Mouse (Mus musculus): ENCODE measurements around the gene Nudt7. TPM values are rescaled to one million over a fixed set of nuclear protein-coding genes. Genes with fewer than 3 reads are reported as not detected.

Nudt7 gene
- polyA plus RNA-seq, 1 experiment = 1.0 TPM

DNA sequence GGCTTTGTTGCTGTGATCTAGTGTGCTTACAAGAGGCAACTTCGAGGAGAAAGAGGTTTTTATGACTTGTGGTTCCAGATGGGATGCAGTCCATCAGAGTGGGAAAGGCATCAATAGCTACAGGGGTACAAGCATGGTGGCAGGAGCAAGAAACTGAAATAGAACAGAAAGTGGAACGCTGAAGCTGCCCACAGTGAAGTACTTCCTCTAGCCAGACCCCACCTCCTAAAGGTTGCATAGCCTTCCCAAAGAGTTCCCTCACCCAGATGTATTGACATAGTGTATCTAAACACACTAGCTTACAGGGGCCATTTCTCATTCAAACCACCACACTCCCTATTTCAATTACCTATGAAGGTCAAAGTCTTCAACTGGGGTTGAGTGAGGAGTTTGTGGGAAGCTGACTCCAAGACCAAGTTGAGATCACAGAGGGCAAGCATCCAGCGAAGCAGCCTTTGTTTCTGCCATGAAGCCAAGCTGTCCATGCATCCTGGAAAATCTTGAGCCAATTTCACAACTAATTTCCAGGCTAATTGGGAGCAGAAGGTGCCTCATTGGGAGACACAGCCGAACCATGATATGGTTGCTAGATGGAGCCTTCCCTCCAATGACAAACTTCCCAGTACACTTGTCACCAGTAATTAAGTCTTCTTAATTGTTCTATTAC lies 9.1 kb upstream of the Nudt7 start:
- no peaks in the 10 kb centered on the region for H3K36me3 ChIP-seq (ENCODE audit: control insufficient read depth, insufficient read depth, low read length)
- H3K4me3 ChIP-seq (ENCODE audit: control insufficient read depth, low read depth, low read length) = no peak overlapping the region
- TF ChIP-seq POLR2A (IDR thresholded peaks at IDR 0.05; ENCODE audit: control insufficient read depth, low read depth, low read length) = no peak
- no peak for TF ChIP-seq CTCF (IDR thresholded peaks at IDR 0.05; ENCODE audit: control insufficient read depth, insufficient read depth, insufficient replicate concordance, low read depth, low read length)
- no peaks in the 10 kb centered on the region for H3K4me1 ChIP-seq (ENCODE audit: control insufficient read depth, insufficient read depth, low read length)
- no peaks in the 10 kb centered on the region for H3K27me3 ChIP-seq (ENCODE audit: control insufficient read depth, insufficient read depth, low read length)
- no peak overlapping the region for H3K27ac ChIP-seq (ENCODE audit: control insufficient read depth, insufficient read depth, low read depth, low read length)

DNA sequence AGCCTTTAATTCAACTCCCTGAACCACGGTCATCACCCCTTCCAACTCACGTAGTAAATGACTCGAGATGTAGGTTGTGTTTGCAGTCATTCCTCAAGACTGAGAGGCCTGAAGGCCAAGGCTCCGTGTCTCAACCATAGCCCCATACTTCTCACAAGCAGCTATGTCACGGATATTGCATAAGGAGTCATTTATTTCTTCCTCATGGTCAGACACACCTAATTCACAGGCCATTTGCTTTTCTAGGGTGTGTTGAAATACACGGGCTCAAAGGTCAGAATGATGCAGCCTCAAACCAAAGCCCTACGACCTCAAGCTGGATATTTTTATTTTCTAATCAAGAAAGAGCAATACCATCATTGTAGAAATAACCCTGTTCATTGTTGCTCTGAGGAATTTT lies 2.5 kb upstream of the Nudt7 start:
- H3K27me3 ChIP-seq (ENCODE audit: control insufficient read depth, insufficient read depth, low read length) = no peaks in the 10 kb centered on the region
- H3K36me3 ChIP-seq (ENCODE audit: control insufficient read depth, insufficient read depth, low read length) = no peaks in the 10 kb centered on the region
- TF ChIP-seq CTCF (IDR thresholded peaks at IDR 0.05; ENCODE audit: control insufficient read depth, insufficient read depth, insufficient replicate concordance, low read depth, low read length) (no peak), POLR2A (IDR thresholded peaks at IDR 0.05; ENCODE audit: control insufficient read depth, low read depth, low read length) (no peak)
- no peak overlapping the region for H3K4me3 ChIP-seq (ENCODE audit: control insufficient read depth, low read depth, low read length)
- peaks cover 13% of the 10 kb centered on the region for H3K4me1 ChIP-seq (ENCODE audit: control insufficient read depth, insufficient read depth, low read length)
- no peak overlapping the region for H3K27ac ChIP-seq (ENCODE audit: control insufficient read depth, insufficient read depth, low read depth, low read length)

DNA sequence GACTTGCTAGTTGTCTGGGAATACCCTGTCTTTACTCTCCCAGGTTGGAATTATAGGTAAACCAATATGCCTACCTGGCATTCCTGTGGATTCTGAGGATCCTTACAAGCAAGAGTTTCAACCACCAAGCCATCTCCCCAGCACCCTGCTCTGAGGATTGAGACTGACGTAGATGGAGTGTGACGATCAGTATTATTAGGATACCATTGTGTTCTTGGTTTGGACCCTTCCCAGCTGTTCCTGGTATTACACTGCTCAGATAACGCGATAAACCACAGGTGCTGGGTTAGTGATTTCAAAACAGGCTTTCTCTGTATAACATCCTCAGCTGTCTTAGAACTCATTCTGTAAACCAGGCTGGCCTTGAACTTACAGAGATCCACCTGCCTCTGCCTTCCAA lies 1.9 kb upstream of the Nudt7 start:
- no peak for TF ChIP-seq POLR2A (IDR thresholded peaks at IDR 0.05; ENCODE audit: control insufficient read depth, low read depth, low read length)
- no peak for TF ChIP-seq CTCF (IDR thresholded peaks at IDR 0.05; ENCODE audit: control insufficient read depth, insufficient read depth, insufficient replicate concordance, low read depth, low read length)
- no peak overlapping the region for H3K4me3 ChIP-seq (ENCODE audit: control insufficient read depth, low read depth, low read length)

DNA sequence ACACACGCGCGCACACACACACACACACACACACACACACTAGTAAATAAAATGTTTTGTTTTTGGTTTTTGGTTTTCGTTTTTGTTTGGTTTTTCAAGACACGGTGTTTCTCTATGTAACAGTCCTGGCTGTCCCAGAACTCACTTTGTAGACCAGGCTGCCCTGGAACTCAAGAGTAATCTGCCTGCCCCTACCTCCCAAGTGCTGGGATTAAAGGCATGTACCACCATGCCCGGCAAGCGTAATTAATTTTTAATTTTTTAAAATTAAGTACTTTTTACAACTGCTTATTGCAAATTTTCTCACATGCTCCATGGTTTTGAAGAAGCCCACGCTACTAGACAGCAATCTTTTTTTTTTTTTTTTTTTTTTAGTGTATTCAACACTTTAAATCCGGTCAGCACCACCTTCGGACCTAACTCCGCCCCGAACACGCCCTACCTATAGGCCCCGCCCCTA lies 277 bp upstream of the Nudt7 start:
- H3K27ac ChIP-seq (ENCODE audit: control insufficient read depth, insufficient read depth, low read depth, low read length) = no peak overlapping the region
- TF ChIP-seq POLR2A (IDR thresholded peaks at IDR 0.05; ENCODE audit: control insufficient read depth, low read depth, low read length) = no peak
- no peak for TF ChIP-seq CTCF (IDR thresholded peaks at IDR 0.05; ENCODE audit: control insufficient read depth, insufficient read depth, insufficient replicate concordance, low read depth, low read length)
- peak overlapping the region; percentile 89 for H3K4me3 ChIP-seq (ENCODE audit: control insufficient read depth, low read depth, low read length)
- H3K36me3 ChIP-seq (ENCODE audit: control insufficient read depth, insufficient read depth, low read length) = no peaks in the 10 kb centered on the region
- H3K27me3 ChIP-seq (ENCODE audit: control insufficient read depth, insufficient read depth, low read length) = no peaks in the 10 kb centered on the region
- H3K4me1 ChIP-seq (ENCODE audit: control insufficient read depth, insufficient read depth, low read length) = peaks cover 13% of the 10 kb centered on the region

More for the DNA sequence above, 1.9 kb upstream of the Nudt7 start:
- no peaks in the 10 kb centered on the region for H3K36me3 ChIP-seq (ENCODE audit: control insufficient read depth, insufficient read depth, low read length)
- H3K27me3 ChIP-seq (ENCODE audit: control insufficient read depth, insufficient read depth, low read length) = no peaks in the 10 kb centered on the region
- H3K27ac ChIP-seq (ENCODE audit: control insufficient read depth, insufficient read depth, low read depth, low read length) = no peak overlapping the region
- peaks cover 13% of the 10 kb centered on the region for H3K4me1 ChIP-seq (ENCODE audit: control insufficient read depth, insufficient read depth, low read length)

DNA sequence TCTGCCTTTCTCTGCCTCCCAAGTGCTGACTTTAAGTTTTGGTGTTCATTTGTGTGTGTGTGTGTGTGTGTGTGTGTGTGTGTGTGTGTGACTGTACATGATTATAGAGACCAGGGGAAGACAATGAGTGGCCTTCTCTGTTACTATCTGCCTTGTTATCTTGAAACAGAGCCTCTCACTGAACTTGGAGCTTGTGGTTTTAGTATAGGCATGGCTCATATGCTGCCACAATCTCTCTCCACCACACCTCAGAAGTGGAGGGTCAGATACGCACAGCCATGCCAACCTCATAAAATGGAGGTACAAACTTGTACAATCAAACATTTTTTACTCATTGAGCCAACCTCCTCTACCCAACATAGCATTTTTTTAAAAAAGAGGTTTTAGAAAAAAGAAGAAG lies 3.4 kb downstream of the Nudt7 start:
- Histone ChIP-seq H3K36me3 (ENCODE audit: control insufficient read depth, insufficient read depth, low read length) (no peaks in the 10 kb centered on the region), H3K4me3 (ENCODE audit: control insufficient read depth, low read depth, low read length) (no peak overlapping the region), H3K27ac (ENCODE audit: control insufficient read depth, insufficient read depth, low read depth, low read length) (no peak overlapping the region), H3K27me3 (ENCODE audit: control insufficient read depth, insufficient read depth, low read length) (no peaks in the 10 kb centered on the region), H3K4me1 (ENCODE audit: control insufficient read depth, insufficient read depth, low read length) (peaks cover 13% of the 10 kb centered on the region)
- TF ChIP-seq CTCF (IDR thresholded peaks at IDR 0.05; ENCODE audit: control insufficient read depth, insufficient read depth, insufficient replicate concordance, low read depth, low read length) (no peak), POLR2A (IDR thresholded peaks at IDR 0.05; ENCODE audit: control insufficient read depth, low read depth, low read length) (no peak)

DNA sequence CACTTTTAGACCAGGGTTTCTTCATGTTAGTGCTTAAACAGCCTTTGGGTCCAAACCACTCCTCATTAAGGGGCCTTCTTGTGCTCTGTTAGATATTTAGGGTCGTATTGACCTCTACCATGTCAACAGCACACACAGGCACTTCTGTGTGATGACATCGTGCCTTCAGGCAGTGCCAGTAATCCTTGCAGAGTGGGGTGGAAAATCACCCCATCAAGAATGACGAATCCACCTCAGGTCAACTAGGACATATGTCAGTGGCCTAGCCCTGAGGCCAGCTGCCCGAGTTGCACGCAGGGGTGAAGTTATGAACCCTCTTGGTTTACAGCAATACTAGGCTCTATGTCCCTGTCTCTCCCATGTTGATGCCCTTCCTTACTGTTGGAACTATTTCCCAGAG lies 3.8 kb downstream of the Nudt7 start:
- Histone ChIP-seq H3K27me3 (ENCODE audit: control insufficient read depth, insufficient read depth, low read length) (no peaks in the 10 kb centered on the region), H3K4me3 (ENCODE audit: control insufficient read depth, low read depth, low read length) (no peak overlapping the region), H3K27ac (ENCODE audit: control insufficient read depth, insufficient read depth, low read depth, low read length) (no peak overlapping the region), H3K4me1 (ENCODE audit: control insufficient read depth, insufficient read depth, low read length) (peaks cover 13% of the 10 kb centered on the region), H3K36me3 (ENCODE audit: control insufficient read depth, insufficient read depth, low read length) (no peaks in the 10 kb centered on the region)
- TF ChIP-seq POLR2A (IDR thresholded peaks at IDR 0.05; ENCODE audit: control insufficient read depth, low read depth, low read length) (no peak), CTCF (IDR thresholded peaks at IDR 0.05; ENCODE audit: control insufficient read depth, insufficient read depth, insufficient replicate concordance, low read depth, low read length) (no peak)

DNA sequence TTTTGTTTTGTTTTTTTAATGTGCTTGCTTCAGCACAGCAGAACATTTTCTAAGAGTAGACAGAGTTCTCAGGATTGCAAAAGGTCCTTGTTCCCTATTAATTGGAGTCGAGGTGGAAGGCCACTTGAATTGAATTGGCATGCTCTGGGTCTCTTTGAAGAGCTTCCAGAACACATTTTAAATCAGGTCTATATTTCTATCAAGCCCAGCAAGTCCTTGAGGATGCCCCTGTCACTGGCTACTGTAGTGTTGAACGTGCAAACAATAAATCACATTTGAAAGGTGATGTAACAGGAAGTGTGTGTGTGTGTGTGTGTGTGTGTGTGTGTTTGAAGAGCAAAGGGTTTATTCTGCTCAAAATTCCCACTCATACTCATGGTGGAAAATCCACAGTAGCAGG lies 7.1 kb downstream of the Nudt7 start:
- H3K36me3 ChIP-seq (ENCODE audit: control insufficient read depth, insufficient read depth, low read length) = no peaks in the 10 kb centered on the region
- no peak overlapping the region for H3K4me3 ChIP-seq (ENCODE audit: control insufficient read depth, low read depth, low read length)
- no peak for TF ChIP-seq POLR2A (IDR thresholded peaks at IDR 0.05; ENCODE audit: control insufficient read depth, low read depth, low read length)
- TF ChIP-seq CTCF (IDR thresholded peaks at IDR 0.05; ENCODE audit: control insufficient read depth, insufficient read depth, insufficient replicate concordance, low read depth, low read length) = no peak
- no peaks in the 10 kb centered on the region for H3K27me3 ChIP-seq (ENCODE audit: control insufficient read depth, insufficient read depth, low read length)
- H3K27ac ChIP-seq (ENCODE audit: control insufficient read depth, insufficient read depth, low read depth, low read length) = no peak overlapping the region
- H3K4me1 ChIP-seq (ENCODE audit: control insufficient read depth, insufficient read depth, low read length) = no peaks in the 10 kb centered on the region
